Comparison of ENCODE assay signal across 10 mouse cellular contexts in genomic region chr10:118804574-118804973, GRCm38 (mm10).
DNase-seq lines count a peak whose midpoint lies in the region; ATAC-seq and TF ChIP-seq lines count a peak whose summit lies in the region.
"Had no signal": no experiment of that assay in that cellular context is flagged by ENCODE, and none has a peak within 500 bp of the region (broad histone marks: within the 10 kb centered on the region; RNA-seq: fewer than 3 reads in every experiment).

No protein-coding gene starts in this region.

- TF ChIP-seq POLR2A in lung, adult 2 months (IDR thresholded peaks at IDR 0.05; ENCODE audit: borderline replicate concordance, extremely low read depth, low read depth, low read length) = no peak

- peak overlapping the region; percentile 17 for H3K4me3 ChIP-seq in intestine, embryonic 16.5 days (ENCODE audit: low read length)
- no peak overlapping the region for H3K4me3 ChIP-seq in lung, adult 2 months (replicated peaks; ENCODE audit: extremely low read depth, low read depth, low read length)
- 0 out of 2 replicates have a peak overlapping the region, but pooled peaks have one; percentile 5 for H3K4me3 ChIP-seq in stomach, embryonic 15.5 days (replicated peaks)
- no peak overlapping the region for H3K4me3 ChIP-seq in neural tube, embryonic 15.5 days (replicated peaks)
- H3K4me3 ChIP-seq in midbrain, postnatal 0 days (ENCODE audit: low read depth, low read length) = no peak overlapping the region
- H3K4me3 ChIP-seq: erythroblast, embryonic 14.5 days; neural tube, embryonic 12.5 days had no signal

- peak overlapping the region; percentile 47 for H3K4me2 ChIP-seq in intestine, embryonic 16.5 days (ENCODE audit: low read depth, low read length)
- H3K4me2 ChIP-seq in stomach, embryonic 15.5 days = peak overlapping the region; percentile 44
- no peak overlapping the region for H3K4me2 ChIP-seq in neural tube, embryonic 15.5 days
- no peak overlapping the region for H3K4me2 ChIP-seq in midbrain, postnatal 0 days (ENCODE audit: low read depth, low read length, poor library complexity, severe bottlenecking)
- H3K4me2 ChIP-seq: neural tube, embryonic 12.5 days had no signal

- WGBS in intestine, embryonic 16.5 days = 24% methylated on average over 5 of the region's 5 CpGs
- WGBS in lung, adult 2 months = 12% methylated on average over 5 of the region's 5 CpGs
- WGBS in stomach, embryonic 15.5 days = 21% methylated on average over 5 of the region's 5 CpGs
- WGBS in neural tube, embryonic 15.5 days = 63% methylated on average over 5 of the region's 5 CpGs
- WGBS in midbrain, postnatal 0 days = 66% methylated on average over 5 of the region's 5 CpGs

- peak; percentile 68 for DNase-seq in layer of hippocampus, adult 9-11 months
- no peak for DNase-seq in layer of hippocampus, postnatal 10 days (ENCODE audit: low spot score in 2 of 2)
- peak; percentile 8 for DNase-seq in lung, adult 2 months
- DNase-seq in testis, postnatal 10 days (ENCODE audit: low spot score) = no peak
- DNase-seq in midbrain, postnatal 0 days (ENCODE audit: low spot score) = no peak

- H3K27ac ChIP-seq in intestine, embryonic 16.5 days (ENCODE audit: low read length) = peak overlapping the region; percentile 82
- peak overlapping the region; percentile 77 for H3K27ac ChIP-seq in stomach, embryonic 15.5 days
- no peak overlapping the region for H3K27ac ChIP-seq in neural tube, embryonic 15.5 days (replicated peaks)
- H3K27ac ChIP-seq in midbrain, postnatal 0 days (ENCODE audit: low read depth, low read length) = no peak overlapping the region
- H3K27ac ChIP-seq: neural tube, embryonic 12.5 days had no signal

- ATAC-seq in intestine, embryonic 16.5 days = peak; percentile 99
- peak; percentile 93 for ATAC-seq in stomach, embryonic 15.5 days (ENCODE audit: insufficient read depth, low FRiP score, low read depth)
- ATAC-seq in neural tube, embryonic 15.5 days (ENCODE audit: low FRiP score) = no peak
- no peak for ATAC-seq in midbrain, postnatal 0 days (ENCODE audit: low FRiP score)

- no peak for TF ChIP-seq CTCF in lung, adult 2 months (IDR thresholded peaks at IDR 0.05; ENCODE audit: insufficient read depth, low read length)
- TF ChIP-seq CTCF in midbrain, postnatal 0 days (IDR thresholded peaks at IDR 0.05) = no peak

- H3K9ac ChIP-seq in intestine, embryonic 16.5 days (ENCODE audit: low read depth, low read length) = peak overlapping the region; percentile 32; the same call in 1 of the 2 replicates
- no peak overlapping the region for H3K9ac ChIP-seq in stomach, embryonic 15.5 days
- no peak overlapping the region for H3K9ac ChIP-seq in neural tube, embryonic 15.5 days (replicated peaks)
- H3K9ac ChIP-seq in midbrain, postnatal 0 days (replicated peaks; ENCODE audit: low read length, poor library complexity, severe bottlenecking) = no peak overlapping the region
- H3K9ac ChIP-seq: neural tube, embryonic 12.5 days had no signal

- peaks cover 11% of the 10 kb centered on the region; the same call in 1 of the 2 replicates for H3K4me1 ChIP-seq in intestine, embryonic 16.5 days (ENCODE audit: control insufficient read depth, insufficient read depth, low read length)
- H3K4me1 ChIP-seq in lung, adult 2 months (ENCODE audit: control insufficient read depth, insufficient read depth, low read length) = 0 out of 2 replicates have a peak, but pooled peaks cover 5% of the 10 kb centered on the region
- peaks cover 9% of the 10 kb centered on the region for H3K4me1 ChIP-seq in stomach, embryonic 15.5 days
- no peaks in the 10 kb centered on the region for H3K4me1 ChIP-seq in neural tube, embryonic 15.5 days
- H3K4me1 ChIP-seq in midbrain, postnatal 0 days (ENCODE audit: insufficient read depth, low read length) = no peaks in the 10 kb centered on the region
- H3K4me1 ChIP-seq: neural tube, embryonic 12.5 days had no signal

- no peaks in the 10 kb centered on the region for H3K36me3 ChIP-seq in intestine, embryonic 16.5 days (ENCODE audit: control insufficient read depth, insufficient read depth, low read length)
- H3K36me3 ChIP-seq in stomach, embryonic 15.5 days = no peaks in the 10 kb centered on the region
- H3K36me3 ChIP-seq in neural tube, embryonic 15.5 days = no peaks in the 10 kb centered on the region
- no peaks in the 10 kb centered on the region for H3K36me3 ChIP-seq in midbrain, postnatal 0 days (ENCODE audit: insufficient read depth, low read length)
- H3K36me3 ChIP-seq: neural tube, embryonic 12.5 days had no signal

- no peaks in the 10 kb centered on the region for H3K9me3 ChIP-seq in intestine, embryonic 16.5 days (ENCODE audit: control insufficient read depth, low read length)
- H3K9me3 ChIP-seq in stomach, embryonic 15.5 days = no peaks in the 10 kb centered on the region
- no peaks in the 10 kb centered on the region for H3K9me3 ChIP-seq in neural tube, embryonic 15.5 days (replicated peaks)
- H3K9me3 ChIP-seq in midbrain, postnatal 0 days (ENCODE audit: low read length) = no peaks in the 10 kb centered on the region
- H3K9me3 ChIP-seq: neural tube, embryonic 12.5 days had no signal

- H3K27me3 ChIP-seq in intestine, embryonic 16.5 days (replicated peaks; ENCODE audit: control insufficient read depth, insufficient read depth, low read length) = no peaks in the 10 kb centered on the region
- H3K27me3 ChIP-seq in stomach, embryonic 15.5 days (replicated peaks) = no peaks in the 10 kb centered on the region
- H3K27me3 ChIP-seq in neural tube, embryonic 15.5 days (replicated peaks) = no peaks in the 10 kb centered on the region
- no peaks in the 10 kb centered on the region for H3K27me3 ChIP-seq in midbrain, postnatal 0 days (ENCODE audit: insufficient read depth, low read length)
- H3K27me3 ChIP-seq: neural tube, embryonic 12.5 days had no signal

Comparison
In these comparisons a context has a peak if more than half of its experiments do, and no peak if none do; other contexts are left out.
1. DNase-seq: peak in layer of hippocampus, adult 9-11 months (single experiment) and lung, adult 2 months (single experiment); none in layer of hippocampus, postnatal 10 days (0 of 2), testis, postnatal 10 days (single experiment) and midbrain, postnatal 0 days (single experiment).
2. ATAC-seq: peak in intestine, embryonic 16.5 days (single experiment) and stomach, embryonic 15.5 days (single experiment); none in neural tube, embryonic 15.5 days (single experiment) and midbrain, postnatal 0 days (single experiment).
3. H3K27ac ChIP-seq: peak in intestine, embryonic 16.5 days (single experiment) and stomach, embryonic 15.5 days (single experiment); none in neural tube, embryonic 15.5 days (single experiment) and midbrain, postnatal 0 days (single experiment).
4. H3K4me2 ChIP-seq: peak in intestine, embryonic 16.5 days (single experiment) and stomach, embryonic 15.5 days (single experiment); none in neural tube, embryonic 15.5 days (single experiment) and midbrain, postnatal 0 days (single experiment).
5. H3K4me3 ChIP-seq: peak in intestine, embryonic 16.5 days (single experiment) and stomach, embryonic 15.5 days (single experiment); none in lung, adult 2 months (single experiment), neural tube, embryonic 15.5 days (single experiment) and midbrain, postnatal 0 days (single experiment).